Mouse (Mus musculus) embryo, embryonic 10 days (tissue): ENCODE results near the gene Adam15.

Experiments
- DNase-seq: peaks from one replicate; pipeline ENCODE4 v3.0.0-alpha.2; 2015; ENCODE audit warnings: low spot score

Gene Adam15

DNA sequence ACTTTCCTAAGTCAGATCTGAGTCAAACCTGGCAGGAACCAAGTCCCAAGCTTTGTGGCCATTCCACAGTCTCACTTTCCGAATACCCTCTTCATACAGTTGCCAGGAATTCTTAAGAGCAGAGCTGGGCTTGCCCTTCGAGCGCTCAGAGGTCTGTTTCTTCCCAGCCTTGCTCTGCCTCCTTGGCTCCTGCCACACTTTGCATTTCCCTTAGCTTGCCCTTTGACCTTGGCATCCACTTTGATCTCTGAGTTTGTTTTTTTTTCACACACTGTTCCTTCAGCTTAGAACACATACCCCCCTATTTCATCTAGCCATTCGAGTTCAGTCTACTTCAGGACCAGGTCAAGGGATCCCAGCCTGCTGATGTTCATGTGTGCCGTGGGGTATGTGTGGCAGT, 1.5 kb upstream of the Adam15 start:
- DNase-seq, result peak; percentile 46

DNA sequence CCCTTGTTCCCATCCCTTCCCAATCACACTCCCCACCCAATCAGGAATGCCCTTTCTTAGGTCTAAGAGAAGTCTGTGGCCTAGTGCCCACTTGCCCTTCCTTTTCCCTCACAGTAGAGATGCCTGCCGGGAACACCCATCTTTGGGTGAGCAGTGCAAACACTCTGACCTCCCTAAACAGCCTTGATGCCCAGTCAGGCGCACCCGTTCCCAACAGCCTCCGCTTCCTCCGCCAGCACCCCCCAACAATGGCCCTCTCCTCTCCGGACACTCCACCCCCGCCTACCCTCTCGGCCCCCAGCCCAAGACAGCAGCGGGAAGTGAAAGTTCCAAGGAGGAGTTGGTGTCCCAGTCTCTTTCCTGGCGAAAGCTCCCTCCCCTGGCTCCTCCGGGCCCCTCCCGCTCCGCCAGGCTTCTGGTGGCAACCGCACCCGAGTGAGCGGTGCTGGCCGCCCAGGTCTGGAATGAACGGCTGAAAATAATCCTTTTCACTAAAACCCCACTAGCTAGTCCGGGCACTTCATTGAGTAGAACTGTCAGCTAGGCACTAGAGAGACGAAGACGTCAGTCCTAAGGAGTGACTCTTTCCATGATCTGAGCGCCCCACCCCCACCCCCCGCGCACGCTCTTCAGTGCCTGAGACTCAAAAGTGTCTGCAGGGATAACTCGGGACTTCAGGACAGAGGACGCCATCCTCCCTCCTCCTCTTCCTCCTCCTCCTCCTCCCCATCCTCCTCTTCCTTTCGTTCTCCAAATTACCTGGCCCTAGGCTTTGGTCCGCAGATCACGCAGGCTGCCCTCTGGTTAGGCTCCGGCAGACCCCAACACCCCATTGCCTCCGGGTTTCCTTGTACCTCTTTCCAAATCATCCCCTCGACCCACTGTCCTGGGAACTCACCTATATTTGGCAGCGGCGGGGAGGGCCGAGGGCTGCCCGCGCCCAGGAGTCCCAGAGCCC, 606 bp downstream of the Adam15 start:
- DNase-seq, result peak; percentile 26

DNA sequence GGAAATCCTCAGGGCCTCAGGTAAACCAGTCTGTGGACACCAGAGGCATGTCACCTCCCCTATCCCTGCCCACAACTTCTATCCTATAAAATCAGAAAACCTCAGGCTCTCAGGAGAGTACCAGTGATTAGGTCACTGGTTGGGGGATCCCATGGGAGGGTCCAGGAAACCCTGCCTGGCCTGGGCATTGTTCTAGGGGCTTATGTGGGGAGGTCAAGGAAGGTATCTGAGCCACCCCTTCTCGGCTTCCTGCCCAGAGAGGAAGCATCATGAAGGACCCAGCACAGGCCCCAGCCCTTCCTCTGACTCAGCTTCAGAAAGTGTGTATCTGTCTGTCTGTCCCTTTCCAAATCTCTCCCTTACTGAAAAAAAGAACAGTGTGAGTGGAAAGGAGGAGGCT, 1.9 kb downstream of the Adam15 start:
- DNase-seq, result no peak

DNA sequence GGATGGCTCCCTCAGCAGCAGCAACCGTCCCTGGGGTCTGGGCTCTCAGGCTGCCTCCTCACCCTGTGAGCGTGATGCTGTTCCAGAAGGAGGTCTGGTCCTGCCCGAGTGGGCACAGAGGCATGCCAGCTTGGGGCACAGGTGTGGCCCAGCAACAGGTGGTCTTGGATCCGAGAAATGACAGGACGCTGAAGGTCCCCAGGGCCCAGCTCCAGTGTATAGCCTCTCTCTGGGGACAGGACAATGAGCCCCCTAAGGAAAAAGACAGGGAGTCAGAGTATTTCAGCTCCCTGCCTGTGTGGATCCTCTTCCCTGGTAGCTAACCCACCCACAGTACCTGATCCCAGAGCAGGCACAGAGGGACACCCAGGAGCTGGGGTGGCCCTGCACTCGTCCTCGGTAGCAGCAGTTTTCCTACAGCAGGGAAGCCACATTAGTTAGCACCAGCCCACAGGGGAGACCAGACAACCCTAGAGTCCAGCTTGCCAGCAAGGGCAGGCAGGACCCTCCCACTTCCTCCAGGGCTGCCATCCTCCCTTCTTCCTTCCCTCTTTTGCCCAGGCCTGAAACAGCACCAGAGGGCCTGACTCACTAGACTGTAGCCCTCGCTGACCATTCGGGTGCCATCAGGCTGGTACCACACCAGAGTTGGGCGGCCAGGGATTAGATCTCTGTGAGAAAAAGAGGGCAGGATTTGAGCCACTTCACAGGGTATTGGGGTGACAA, 2.8 kb downstream of the Adam15 start:
- DNase-seq, result no peak

DNA sequence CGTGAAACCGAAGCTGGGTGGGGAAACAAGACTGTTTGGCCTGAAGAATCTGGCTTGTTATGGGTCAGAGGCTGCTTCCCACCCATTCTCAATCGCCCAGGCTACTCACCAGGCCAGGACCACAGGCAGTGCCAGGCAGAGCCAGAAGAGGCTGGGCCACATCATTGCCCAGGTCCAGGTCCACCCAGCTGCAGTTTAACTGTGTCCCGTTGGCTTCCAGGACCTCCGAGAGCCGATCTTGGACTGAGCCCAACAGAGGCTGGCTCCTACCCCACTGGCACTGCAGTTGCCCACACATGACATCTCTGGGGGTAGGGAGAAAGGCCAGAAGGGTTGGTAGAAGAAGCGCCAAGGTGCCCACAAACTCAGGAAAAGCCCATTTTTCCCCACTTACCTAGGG, 6.5 kb downstream of the Adam15 start:
- DNase-seq, result no peak

DNA sequence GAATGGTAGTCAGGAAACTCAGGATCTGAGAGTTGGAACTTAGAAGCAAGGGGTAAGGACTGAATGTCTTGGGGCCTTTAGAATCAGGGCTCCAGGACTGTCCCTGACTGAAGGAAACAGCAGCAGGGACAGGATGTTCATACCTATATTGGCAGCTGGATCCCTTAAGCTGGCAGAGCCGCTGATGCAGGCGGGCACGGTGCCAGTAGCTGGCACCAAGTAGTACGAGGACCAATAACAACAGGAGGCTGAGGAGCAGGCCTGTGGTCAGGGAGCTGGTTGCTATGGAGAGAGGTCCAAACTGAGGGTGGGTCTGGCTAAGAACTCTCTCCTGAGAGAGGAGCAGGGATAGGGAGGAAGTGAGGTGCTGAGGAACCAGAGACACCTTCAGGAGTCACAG, 8.0 kb downstream of the Adam15 start:
- DNase-seq, result no peak

DNA sequence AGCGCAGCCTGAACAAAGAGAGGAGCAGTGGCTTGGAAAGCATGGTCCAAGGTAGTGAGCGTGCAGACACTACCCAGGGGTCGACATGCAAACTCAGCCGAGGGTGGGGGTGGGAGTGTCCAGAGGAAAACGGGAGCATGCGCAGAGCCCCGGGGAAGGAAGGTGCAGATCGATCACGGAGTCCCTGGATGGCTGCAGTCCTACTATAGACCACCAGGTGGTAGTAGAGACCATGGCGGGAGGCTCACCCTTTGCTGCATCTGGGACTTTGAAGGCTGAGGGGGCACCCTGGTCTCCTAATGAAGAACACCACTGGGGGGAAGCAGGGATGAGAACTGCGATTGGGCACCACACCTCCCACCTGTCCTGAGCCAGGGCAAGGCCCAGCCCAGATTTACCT, 9.3 kb downstream of the Adam15 start:
- DNase-seq, result peak; percentile 91

DNA sequence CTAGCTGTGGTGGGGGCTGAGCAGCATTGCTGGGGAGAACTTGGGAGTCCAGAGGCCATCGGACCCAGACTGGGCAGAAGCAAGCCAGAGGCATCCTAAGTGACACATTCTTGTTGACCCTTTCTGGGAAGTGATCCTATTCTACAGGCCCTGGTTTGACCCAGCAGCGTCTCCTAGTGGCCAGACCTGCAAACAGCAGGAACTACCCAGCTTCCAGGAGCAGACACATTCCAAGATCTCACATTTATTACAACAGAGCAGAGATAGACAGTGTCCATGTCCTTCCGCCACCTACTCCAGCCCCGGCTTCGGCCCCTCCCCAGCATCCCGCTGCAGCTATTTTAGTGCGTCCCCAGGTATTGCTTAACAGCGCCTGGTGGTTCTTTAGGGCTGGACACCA, 10.4 kb downstream of the Adam15 start:
- peak; percentile 86 for DNase-seq

DNA sequence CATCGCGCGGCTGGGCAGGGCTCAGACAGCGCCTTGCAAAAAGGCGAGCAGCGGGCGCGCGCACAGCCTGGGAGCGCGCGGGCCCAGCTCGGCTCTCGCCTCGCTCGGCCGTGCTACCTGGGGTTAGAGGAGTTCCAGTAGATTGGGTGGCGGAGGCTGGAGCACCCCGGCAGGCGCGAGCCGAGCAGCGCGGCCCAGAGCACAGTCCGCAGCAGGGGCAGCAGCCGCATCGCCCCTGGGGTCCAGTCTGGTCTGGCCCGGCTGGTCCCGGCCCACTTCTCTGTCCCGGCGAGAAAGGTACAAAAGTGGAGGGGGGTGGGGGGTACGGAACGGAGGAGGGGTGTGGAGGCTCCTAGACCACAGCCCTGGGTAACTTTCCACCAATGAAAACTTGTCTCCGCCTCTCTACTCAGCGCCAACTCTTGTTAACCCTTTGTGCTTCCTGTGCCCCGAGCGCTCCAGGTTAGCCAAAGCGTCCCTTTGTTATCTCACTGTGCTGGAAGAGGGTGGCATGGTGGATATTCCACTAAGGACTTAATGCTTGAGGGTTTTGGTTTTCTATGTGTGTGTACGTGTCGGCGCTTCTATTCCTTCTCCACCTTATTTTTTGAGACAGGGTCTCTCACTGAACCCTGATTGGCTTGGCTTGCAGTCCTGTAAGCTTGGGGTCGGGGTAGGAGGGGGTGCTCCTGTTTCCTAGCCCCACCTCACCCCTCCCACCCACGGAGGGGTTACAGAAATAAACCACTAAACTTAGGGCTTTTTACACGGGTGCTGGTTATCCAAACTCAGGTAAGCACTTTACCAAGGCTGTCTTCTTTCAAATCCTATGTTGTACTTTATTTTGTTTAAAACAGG, 11.8 kb downstream of the Adam15 start, which contains the start of gene Efna4:
Efna4 (minus strand) TSS at position 308 of the 858 bp plus-strand sequence.
- peak; percentile 87 for DNase-seq

DNA sequence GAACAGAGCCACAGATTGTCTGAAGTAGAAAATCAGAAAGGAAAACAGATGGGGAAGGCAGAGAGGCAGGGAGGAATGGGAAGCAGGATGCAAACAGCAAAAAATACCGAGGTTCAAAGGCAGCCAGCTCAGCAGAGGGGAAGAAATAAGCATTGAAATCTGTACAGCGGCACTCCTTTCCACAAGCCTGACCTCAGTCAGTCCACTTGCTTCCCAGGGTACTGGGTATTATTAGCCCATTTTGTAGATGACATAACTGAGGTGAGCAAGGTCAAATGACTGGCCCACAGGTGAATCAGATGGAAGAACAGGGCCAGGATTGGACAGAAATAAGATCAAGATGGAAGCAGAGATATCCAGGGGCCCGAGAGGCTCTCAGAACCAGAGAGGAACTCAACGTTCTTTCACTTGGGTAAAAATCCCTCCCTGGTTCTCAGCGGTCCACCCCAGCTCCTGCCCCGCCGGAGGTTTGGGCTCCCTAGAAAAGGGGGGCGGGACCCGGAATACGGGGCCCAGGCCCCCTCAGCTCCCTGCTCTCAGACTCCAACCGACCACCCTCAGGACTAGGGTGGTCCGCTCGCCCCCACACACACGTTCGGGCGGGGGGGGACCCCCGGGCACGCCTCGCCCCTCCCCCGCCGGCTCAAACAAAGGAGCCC, 12.6 kb downstream of the Adam15 start:
- DNase-seq, result peak; percentile 37

DNA sequence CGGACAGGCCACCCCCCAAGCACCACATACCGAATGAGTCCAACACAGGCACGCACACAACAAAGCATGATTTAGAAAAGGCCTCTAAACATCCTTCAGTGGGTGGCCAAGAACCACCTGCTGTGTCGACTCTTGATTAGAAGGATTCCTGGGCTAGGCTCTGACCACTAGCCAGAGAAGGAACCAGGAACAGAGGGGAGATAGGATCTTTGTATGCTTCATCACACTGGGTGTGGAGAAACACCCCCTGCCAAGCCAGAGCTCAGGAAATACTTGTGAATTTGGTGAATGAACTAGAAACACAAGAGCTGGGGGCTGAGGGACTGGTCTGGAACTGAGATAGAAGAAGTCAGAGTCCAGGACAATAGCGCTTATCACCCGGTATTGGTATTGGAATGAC, 13.3 kb downstream of the Adam15 start:
- DNase-seq, result no peak

DNA sequence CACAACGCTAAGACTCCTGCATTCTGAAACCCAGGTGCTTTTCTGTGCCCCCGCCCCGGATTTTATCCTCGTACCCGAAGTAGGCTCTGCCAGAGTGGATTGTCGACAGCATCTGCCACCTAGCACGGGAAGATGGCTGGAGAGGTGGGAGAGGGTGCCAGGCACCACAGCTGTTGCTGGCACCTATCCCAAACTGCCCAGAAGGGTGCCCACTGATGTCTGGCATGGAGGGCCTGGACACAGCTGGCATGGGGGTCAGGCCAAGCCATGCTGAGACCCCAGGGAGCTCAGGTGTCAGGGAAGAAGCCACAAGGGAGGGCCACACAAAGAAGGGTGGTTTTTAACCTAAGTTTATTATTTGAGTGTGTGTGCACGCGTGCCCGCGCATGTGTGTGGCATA, 16.7 kb downstream of the Adam15 start:
- no peak for DNase-seq

DNA sequence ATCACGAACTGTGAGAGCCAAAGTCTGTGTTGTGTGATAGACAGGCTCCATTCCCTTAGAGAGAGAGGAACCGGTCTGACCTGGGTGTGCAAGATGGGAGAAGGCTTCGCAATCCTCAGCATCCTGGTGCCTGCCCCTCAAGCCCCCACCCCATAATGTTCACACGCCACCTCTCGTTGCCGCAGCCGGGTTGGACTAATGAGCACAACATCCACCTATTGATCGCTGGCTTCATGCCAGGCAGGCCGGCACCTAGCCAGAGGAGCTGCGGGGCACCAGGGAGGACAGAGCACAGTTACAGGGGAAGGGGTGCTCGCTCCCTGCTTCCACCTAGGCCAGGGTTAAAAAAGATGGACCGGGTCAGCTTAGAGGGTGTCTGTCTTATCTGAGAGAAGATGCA, 17.3 kb downstream of the Adam15 start:
- no peak for DNase-seq

DNA sequence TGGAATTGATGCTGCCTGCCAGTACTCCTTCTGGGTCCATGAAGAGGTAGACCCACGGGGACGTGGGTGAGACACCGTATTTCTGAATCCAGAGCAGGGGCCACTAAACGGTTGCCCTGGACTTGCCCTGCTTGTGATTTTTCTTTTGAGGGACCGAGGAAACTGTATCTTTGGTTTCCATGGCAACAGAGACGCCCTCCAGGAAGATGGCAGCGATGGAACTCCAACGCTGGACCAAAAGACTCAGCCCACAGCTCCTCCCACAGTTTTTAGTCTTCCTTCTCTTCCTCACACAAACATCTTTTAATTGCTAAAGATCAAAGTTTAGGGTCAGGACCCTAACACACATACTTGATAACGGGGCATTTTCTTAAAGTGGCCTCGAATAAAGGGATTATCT, 17.8 kb downstream of the Adam15 start:
- no peak for DNase-seq

DNA sequence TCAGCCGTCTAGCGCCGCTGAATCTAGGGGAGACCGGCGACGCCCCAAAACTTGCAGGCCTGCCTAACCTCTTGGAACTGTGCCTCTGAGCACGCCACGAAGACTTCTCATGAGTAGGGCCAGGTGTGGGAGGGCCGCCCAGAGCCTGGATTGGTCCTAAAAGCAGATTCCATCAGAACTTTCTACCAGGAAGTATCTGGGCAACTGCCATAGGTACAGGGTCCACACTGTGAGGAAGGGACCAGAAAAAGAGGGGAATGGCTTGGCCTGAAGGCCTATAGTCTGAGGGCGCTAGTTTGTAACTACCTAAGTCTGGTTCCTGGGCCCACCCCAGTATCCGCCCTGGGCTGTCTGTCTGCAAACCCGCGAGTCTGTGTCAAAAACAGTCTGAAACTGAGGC, 18.2 kb downstream of the Adam15 start:
- no peak for DNase-seq

DNA sequence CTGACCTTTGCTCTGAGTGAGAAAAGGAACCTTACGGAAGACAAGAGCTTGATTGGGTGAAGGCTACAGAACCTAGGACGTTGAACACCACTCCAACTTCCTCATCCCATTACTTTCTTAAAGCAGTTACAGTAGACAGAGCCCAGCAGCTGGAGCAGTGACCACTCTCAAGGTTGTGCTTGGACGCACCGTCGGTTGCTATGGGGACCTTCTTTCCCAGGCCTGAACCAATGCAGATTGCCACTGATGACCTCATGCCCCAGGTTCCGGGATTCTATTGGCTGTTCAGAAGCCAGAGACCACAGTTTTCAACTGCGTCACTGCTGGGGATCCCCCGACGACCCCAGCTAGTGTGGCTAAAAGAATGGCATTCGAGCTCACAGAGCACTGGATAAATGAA, 18.8 kb downstream of the Adam15 start:
- DNase-seq, result peak; percentile 77

DNA sequence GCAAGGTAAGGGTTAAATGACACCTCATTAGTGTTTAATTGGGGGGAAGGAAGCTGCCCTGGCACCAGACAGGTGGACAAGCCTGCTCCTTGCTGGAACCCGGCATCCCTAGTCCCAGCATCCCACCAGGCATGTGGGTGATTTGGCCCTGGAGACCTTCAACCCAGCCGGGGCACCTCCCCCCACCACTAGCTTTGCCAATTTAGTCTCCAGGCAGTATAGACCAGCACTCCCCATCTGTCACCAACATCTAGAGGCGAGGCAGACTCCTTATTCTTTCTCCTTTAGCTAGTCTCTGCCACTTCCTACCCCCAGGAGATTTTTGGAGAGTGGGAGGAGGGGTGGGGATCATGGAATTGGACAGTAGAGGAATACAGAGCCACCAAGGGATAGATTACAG, 19.4 kb downstream of the Adam15 start:
- DNase-seq, result no peak

DNA sequence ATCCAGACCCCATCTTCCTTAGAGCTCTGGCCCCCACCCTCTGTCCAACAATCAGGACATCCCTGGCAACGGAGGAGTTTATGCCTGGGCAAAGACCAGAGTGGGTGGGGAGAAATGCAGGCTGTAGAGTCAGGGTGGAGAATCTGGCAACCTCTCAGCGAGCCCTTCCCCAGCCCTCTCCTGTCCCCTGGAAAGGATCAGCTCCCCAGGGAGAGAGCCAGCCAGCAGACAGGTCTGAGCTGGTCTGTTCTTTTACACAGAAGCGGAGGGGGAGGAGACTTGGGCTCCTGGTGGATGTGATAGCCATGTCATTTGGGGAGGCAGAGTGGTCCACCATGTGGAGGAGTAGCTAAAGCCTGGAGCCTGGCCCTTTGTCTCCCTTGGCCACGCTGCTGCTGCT, 21.2 kb downstream of the Adam15 start:
- DNase-seq, result peak; percentile 46

DNA sequence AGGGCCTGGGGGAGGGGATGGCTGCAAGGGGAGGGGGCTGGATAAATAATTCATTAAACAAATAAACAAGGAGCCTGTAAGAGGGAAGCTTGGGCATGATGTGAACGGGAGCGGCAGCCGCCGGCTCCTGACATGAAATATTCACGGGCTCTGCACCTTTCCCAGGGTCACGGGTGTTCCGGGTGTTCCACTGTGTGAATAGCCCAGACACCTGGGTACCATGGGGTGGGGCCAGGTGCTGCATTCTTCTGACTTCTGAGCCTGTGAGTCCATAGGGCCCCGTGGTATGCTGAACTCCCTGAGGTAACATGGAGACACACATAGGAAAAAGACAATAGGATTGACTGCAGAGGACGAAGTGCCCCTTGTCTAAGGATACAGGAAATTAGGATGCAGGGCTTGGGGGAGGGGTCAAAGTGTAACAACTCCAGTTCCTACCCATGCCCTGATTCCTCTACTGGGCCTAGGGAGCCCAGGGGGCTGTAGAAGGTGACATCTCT, 22.4 kb downstream of the Adam15 start:
- DNase-seq, result no peak

DNA sequence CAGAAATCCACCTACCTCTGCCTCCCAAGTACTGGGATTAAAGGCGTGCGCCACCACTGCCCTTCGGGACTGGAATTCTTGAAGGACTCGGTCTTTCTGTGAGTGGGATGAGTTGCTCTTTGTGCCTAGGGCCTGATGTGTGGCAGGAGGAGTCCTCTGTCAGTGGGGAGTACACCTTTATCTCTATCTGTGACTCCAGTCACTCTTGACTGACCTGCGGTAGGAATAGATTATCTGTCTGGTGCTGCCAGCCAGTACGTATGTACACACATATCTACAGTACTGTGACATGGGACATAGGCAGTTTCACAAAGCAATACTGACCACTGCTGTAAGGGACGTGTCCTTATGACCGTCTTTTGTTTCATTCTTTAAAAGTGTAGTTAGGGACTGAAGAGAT, 23.9 kb downstream of the Adam15 start:
- no peak for DNase-seq

DNA sequence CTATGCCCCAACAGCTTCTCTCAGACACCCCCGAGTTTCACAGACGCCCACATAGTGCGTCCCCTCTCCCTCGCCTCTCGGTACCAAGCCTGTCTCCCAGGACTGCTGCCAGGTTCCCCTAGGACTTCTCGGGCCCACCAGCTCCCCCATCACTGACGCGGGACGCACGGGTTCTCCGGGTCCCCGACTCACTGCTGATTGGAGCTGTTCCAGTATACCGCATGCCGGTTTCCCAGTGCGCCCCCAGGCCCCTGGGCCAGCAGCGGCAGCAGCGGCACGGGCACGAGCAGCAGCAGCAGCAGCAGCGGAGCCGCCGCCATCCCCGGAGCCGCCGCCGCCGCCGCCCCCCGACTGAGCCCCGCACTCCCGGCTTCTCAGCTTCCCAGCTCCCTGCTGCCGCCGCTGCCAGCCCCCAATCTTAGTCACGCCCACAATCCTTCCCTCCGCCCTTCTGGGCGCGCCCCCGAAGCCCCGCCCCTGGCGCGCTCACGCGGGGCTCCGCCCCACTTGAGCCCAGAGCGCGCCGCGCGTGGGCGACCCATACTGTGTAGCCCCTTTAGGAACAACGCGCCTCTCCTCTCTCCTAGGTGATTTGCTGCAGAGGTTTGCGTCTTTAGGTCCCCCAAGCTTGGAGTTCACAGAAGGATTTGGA, 27.2 kb downstream of the Adam15 start, which contains the start of gene Efna3:
Efna3 (minus strand) TSS at position 452 of the 652 bp plus-strand sequence.
- DNase-seq, result peak; percentile 78
